Mouse (Mus musculus): Measurements from ENCODE around the gene Pde10a. TPM values are rescaled to one million over a fixed set of nuclear protein-coding genes. Genes with fewer than 3 reads are reported as not detected.

Gene Pde10a
- total and polyA plus RNA-seq, 3 experiments, result 0.04 to 0.41 (median 0.21) TPM

DNA sequence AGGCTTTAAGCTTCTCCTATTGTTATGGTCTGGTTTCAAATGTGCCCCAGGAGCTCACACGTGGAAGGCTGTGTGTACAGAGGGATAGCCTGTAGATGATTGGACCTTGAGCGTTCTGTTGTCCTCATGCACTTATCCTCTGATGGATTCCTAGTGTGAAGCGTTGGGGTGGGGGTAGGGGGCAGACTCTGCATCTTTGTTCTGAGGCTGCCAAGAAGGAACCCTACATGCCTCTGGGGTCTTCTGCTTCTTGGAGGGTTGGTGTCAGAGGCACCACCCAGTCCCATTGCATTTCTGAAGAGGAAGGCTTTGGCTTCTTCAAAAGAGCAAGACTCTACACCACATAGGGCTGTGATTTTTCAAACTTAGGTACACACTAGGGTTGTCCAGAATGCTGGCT lies 28.4 kb downstream of the Pde10a start:
- no peak for TF ChIP-seq SMC3 (IDR thresholded peaks at IDR 0.05; ENCODE audit: low read depth, low read length)
- TF ChIP-seq RCOR1 (conservative IDR thresholded peaks at IDR 0.05; ENCODE audit: low read depth, low read length), result no peak
- TF ChIP-seq E2F4 (IDR thresholded peaks at IDR 0.05; ENCODE audit: insufficient replicate concordance, low read depth, low read length), result no peak
- DNase-seq (ENCODE audit: extremely low read depth), result no peak
- no peaks in the 10 kb centered on the region for H3K4me1 ChIP-seq (ENCODE audit: control insufficient read depth in 1 of 2, insufficient read depth in 2 of 2)
- H3K9ac ChIP-seq (ENCODE audit: insufficient read depth, low read depth), result no peak overlapping the region
- dilution Hi-C loops (cut with MboI; ENCODE audit: extremely low pct_ligation_motif_present, extremely low pct_unique_long_range_greater_than_20kb, low sequenced_read_pairs) (no loop called here), in situ Hi-C loops (cut with MboI; ENCODE audit: low pct_ligation_motif_present, low pct_unique_long_range_greater_than_20kb, low sequenced_read_pairs) (no loop called here)
- H3K9me3 ChIP-seq (replicated peaks; ENCODE audit: low read length), result no peaks in the 10 kb centered on the region
- H3K36me3 ChIP-seq (replicated peaks in 1 of 2; ENCODE audit: control insufficient read depth in 1 of 2, insufficient read depth in 1 of 2, low read length in 1 of 2), result no peaks in the 10 kb centered on the region
- H3K27ac ChIP-seq (ENCODE audit: insufficient read depth, low read depth), result no peak overlapping the region
- no peak overlapping the region for H3K4me3 ChIP-seq (replicated peaks in 1 of 3; ENCODE audit: low read depth in 2 of 3, low read length in 2 of 3, poor library complexity in 1 of 3)
- peaks cover 23% of the 10 kb centered on the region for H3K27me3 ChIP-seq (replicated peaks)
- H3K79me2 ChIP-seq (replicated peaks; ENCODE audit: control insufficient read depth, extremely low read depth, insufficient read depth, poor library complexity, severe bottlenecking), result no peaks in the 10 kb centered on the region
- H3K4me2 ChIP-seq (ENCODE audit: insufficient read depth, low read depth, poor library complexity, severe bottlenecking), result no peak overlapping the region

DNA sequence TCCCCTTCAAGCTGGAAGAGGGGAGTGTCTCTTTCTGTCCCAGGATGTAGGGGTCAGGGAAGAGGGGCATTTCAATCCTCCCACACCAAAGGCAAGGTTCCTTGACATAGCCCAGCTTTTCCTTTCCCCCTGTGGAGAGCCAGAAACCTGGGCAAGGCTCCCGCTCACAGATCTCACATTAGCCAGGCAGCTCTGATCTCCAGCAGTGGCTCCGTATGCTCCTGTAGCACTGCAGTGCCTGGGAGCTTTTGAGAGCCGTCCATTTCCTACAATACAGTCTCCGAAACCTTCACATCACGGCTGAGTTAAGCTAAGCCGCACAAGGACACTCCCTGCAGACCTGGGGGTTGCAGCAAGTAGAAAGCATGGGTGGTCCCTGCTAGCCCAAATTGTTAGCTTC lies 29.0 kb downstream of the Pde10a start:
- H3K4me1 ChIP-seq (ENCODE audit: control insufficient read depth in 1 of 2, insufficient read depth in 2 of 2), result no peaks in the 10 kb centered on the region
- no peak overlapping the region for H3K27ac ChIP-seq (ENCODE audit: insufficient read depth, low read depth)
- dilution Hi-C loops (cut with MboI; ENCODE audit: extremely low pct_ligation_motif_present, extremely low pct_unique_long_range_greater_than_20kb, low sequenced_read_pairs), result no loop called here
- H3K9me3 ChIP-seq (replicated peaks; ENCODE audit: low read length), result no peaks in the 10 kb centered on the region
- DNase-seq (ENCODE audit: extremely low read depth), result no peak
- H3K36me3 ChIP-seq (replicated peaks in 1 of 2; ENCODE audit: control insufficient read depth in 1 of 2, insufficient read depth in 1 of 2, low read length in 1 of 2), result no peaks in the 10 kb centered on the region
- in situ Hi-C loops (cut with MboI; ENCODE audit: low pct_ligation_motif_present, low pct_unique_long_range_greater_than_20kb, low sequenced_read_pairs), result no loop called here
- no peak overlapping the region for H3K4me3 ChIP-seq (replicated peaks in 1 of 3; ENCODE audit: low read depth in 2 of 3, low read length in 2 of 3, poor library complexity in 1 of 3)
- TF ChIP-seq POLR2AphosphoS2 (IDR thresholded peaks at IDR 0.05; ENCODE audit: low read depth, low read length) (no peak), MEF2A (IDR thresholded peaks at IDR 0.05; ENCODE audit: borderline replicate concordance, low read depth, low read length) (no peak), IRF4 (IDR thresholded peaks at IDR 0.05; ENCODE audit: low read depth, low read length) (no peak), NELFE (IDR thresholded peaks at IDR 0.05; ENCODE audit: low read depth, low read length) (no peak), CHD2 (IDR thresholded peaks at IDR 0.05; ENCODE audit: low read length) (no peak), ETS1 (conservative IDR thresholded peaks at IDR 0.05; ENCODE audit: low read depth, low read length) (no peak), RAD21 (IDR thresholded peaks at IDR 0.05; ENCODE audit: low read depth, low read length) (no peak), MYC (IDR thresholded peaks at IDR 0.05; ENCODE audit: low read depth, low read length) (no peak), JUND (conservative IDR thresholded peaks at IDR 0.05; ENCODE audit: low read depth, low read length) (no peak)
- no peak overlapping the region for H3K9ac ChIP-seq (ENCODE audit: insufficient read depth, low read depth)
- H3K79me2 ChIP-seq (replicated peaks; ENCODE audit: control insufficient read depth, extremely low read depth, insufficient read depth, poor library complexity, severe bottlenecking), result no peaks in the 10 kb centered on the region
- H3K4me2 ChIP-seq (ENCODE audit: insufficient read depth, low read depth, poor library complexity, severe bottlenecking), result no peak overlapping the region
- peaks cover 23% of the 10 kb centered on the region for H3K27me3 ChIP-seq (replicated peaks)

DNA sequence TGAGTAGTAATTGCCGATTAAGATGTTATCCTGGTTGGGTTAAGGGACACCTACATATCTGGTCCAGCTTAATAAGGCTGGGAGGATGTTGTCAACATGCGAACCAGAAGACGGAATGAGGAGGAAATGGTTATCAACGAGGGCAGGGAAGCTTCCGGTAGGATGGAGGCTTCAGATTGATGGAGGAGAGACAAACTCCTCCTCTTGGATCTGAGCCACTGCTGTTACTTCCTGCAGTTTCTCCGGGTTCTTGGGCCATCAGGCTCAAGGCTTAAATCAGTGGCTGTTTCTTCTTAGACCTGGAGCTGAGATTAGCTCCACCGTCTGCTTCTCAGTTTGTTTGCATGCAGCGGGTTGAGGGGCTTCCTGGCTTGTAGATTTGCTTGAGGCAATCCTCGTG lies 30.6 kb downstream of the Pde10a start:
- Histone ChIP-seq H3K79me2 (replicated peaks; ENCODE audit: control insufficient read depth, extremely low read depth, insufficient read depth, poor library complexity, severe bottlenecking) (no peaks in the 10 kb centered on the region), H3K4me3 (replicated peaks in 1 of 3; ENCODE audit: low read depth in 2 of 3, low read length in 2 of 3, poor library complexity in 1 of 3) (no peak overlapping the region), H3K4me2 (ENCODE audit: insufficient read depth, low read depth, poor library complexity, severe bottlenecking) (no peak overlapping the region), H3K36me3 (replicated peaks in 1 of 2; ENCODE audit: control insufficient read depth in 1 of 2, insufficient read depth in 1 of 2, low read length in 1 of 2) (no peaks in the 10 kb centered on the region), H3K27ac (ENCODE audit: insufficient read depth, low read depth) (no peak overlapping the region), H3K27me3 (replicated peaks) (peaks cover 13% of the 10 kb centered on the region), H3K9me3 (replicated peaks; ENCODE audit: low read length) (no peaks in the 10 kb centered on the region), H3K4me1 (ENCODE audit: control insufficient read depth in 1 of 2, insufficient read depth in 2 of 2) (no peaks in the 10 kb centered on the region), H3K9ac (ENCODE audit: insufficient read depth, low read depth) (no peak overlapping the region)
- no peak for DNase-seq (ENCODE audit: extremely low read depth)
- TF ChIP-seq TBP (conservative IDR thresholded peaks at IDR 0.05; ENCODE audit: low read depth, low read length) (no peak), SMC3 (IDR thresholded peaks at IDR 0.05; ENCODE audit: low read depth, low read length) (no peak), ZMIZ1 (IDR thresholded peaks at IDR 0.05; ENCODE audit: low read depth, low read length) (no peak), ZC3H11A (IDR thresholded peaks at IDR 0.05; ENCODE audit: low read depth, low read length) (no peak), RAD21 (IDR thresholded peaks at IDR 0.05; ENCODE audit: low read depth, low read length) (no peak), CHD1 (IDR thresholded peaks at IDR 0.05; ENCODE audit: low read depth, low read length) (no peak), SIN3A (IDR thresholded peaks at IDR 0.05; ENCODE audit: low read length) (no peak), KAT2A (IDR thresholded peaks at IDR 0.05; ENCODE audit: insufficient replicate concordance, low read length) (no peak), ZNF384 (IDR thresholded peaks at IDR 0.05; ENCODE audit: low read depth, low read length) (no peak), MAX (IDR thresholded peaks at IDR 0.05; ENCODE audit: low read length) (no peak)
- in situ Hi-C loops (cut with MboI; ENCODE audit: low pct_ligation_motif_present, low pct_unique_long_range_greater_than_20kb, low sequenced_read_pairs), result no loop called here
- dilution Hi-C loops (cut with MboI; ENCODE audit: extremely low pct_ligation_motif_present, extremely low pct_unique_long_range_greater_than_20kb, low sequenced_read_pairs), result no loop called here

Data from CH12.LX (cell line).